Mouse (Mus musculus) hindbrain, postnatal 0 days (tissue): ENCODE measurements around the gene Fam131c. TPM values are rescaled to one million over a fixed set of nuclear protein-coding genes. Genes with fewer than 3 reads are reported as not detected.

Experiments
- ATAC-seq: fragments of 200-750 bp; cut with Nextera tagmentation; 2 replicates; pipeline ENCODE4 v1.8.0; 2017; ENCODE audit warnings: mild to moderate bottlenecking, moderate TSS enrichment, moderate library complexity
- DNase-seq: peaks from one replicate; pipeline ENCODE4 v3.0.0-alpha.2; 2015; ENCODE audit warnings: low spot score
- H3K27ac ChIP-seq: fragments of 300-500 bp; sonication (generic); 2 replicates; pipeline ENCODE4 v1.5.1; 2014; ENCODE audit warnings: mild to moderate bottlenecking
- H3K27me3 ChIP-seq: fragments of 300-500 bp; sonication (generic); 2 replicates; pipeline ENCODE4 v1.6.1; 2014; ENCODE audit warnings: low read length, mixed read lengths; ENCODE audit not compliant: insufficient read depth
- H3K36me3 ChIP-seq: fragments of 300-500 bp; sonication (generic); 2 replicates; pipeline ENCODE4 v1.6.1; 2014; ENCODE audit warnings: low read length, mixed read lengths; ENCODE audit not compliant: insufficient read depth
- H3K4me1 ChIP-seq: fragments of 300-500 bp; sonication (generic); 2 replicates; pipeline ENCODE4 v1.6.1; 2014; ENCODE audit warnings: antibody characterized with exemption, low read length, mixed read lengths; ENCODE audit not compliant: insufficient read depth
- H3K4me2 ChIP-seq: fragments of 300-500 bp; sonication (generic); 2 replicates; pipeline ENCODE4 v1.6.1; 2014; ENCODE audit warnings: low read depth, mild to moderate bottlenecking, low read length, moderate library complexity, mixed read lengths
- H3K4me3 ChIP-seq: fragments of 300-500 bp; sonication (generic); 2 replicates; pipeline ENCODE4 v1.5.1; 2014; ENCODE audit warnings: low read length
- H3K9ac ChIP-seq: fragments of 300-500 bp; sonication (generic); replicated peaks from 2 replicates; pipeline ENCODE4 v1.6.1; 2014; ENCODE audit warnings: mild to moderate bottlenecking, low read length, moderate library complexity, mixed read lengths
- H3K9me3 ChIP-seq: fragments of 300-500 bp; sonication (generic); 2 replicates; pipeline ENCODE4 v1.6.1; 2016; ENCODE audit warnings: low read length, mixed read lengths
- CTCF ChIP-seq: IDR thresholded peaks from 2 replicates; pipeline ENCODE4 v1.5.1; 2016; ENCODE audit warnings: antibody characterized with exemption, control low read depth, low read depth
- WGBS: fragments of 180-500 bp; shearing (Covaris S2); extraction: QIAGEN DNeasy Blood & Tissue Kit; methylation state at CpG from one replicate; pipeline ENCODE4 v1.1.7; 2014; 5-methylcytosine and 5-hydroxymethylcytosine counted together
- microRNA-seq, 2 experiments: library from miRNA; unstranded; fragments of <30 nt; microRNA quantifications; one replicate each; pipeline ENCODE4; 2016
- polyA plus RNA-seq: library from polyadenylated mRNA; unstranded; fragments of >200 nt; fragmentation: Nextera tagmentation; extraction: Ambion mirVana; gene quantifications from 2 replicates; pipeline ENCODE4 v1.2.1, GENCODE M21; 2015
- total RNA-seq: library from RNA; depleted of rRNA; stranded (reverse); fragments of >200 nt; gene quantifications from 2 replicates; pipeline ENCODE4 v1.2.3, GENCODE M21; 2014; rRNA removed

Gene Fam131c
- total and polyA plus RNA-seq, 2 experiments from 2014 or later = 46.3 to 95.3 TPM

- no peak overlapping the region for H3K9ac ChIP-seq
- TF ChIP-seq CTCF = peak; percentile 84
- H3K4me2 ChIP-seq = no peak overlapping the region
- H3K27ac ChIP-seq = no peak overlapping the region
- DNase-seq (peak; percentile 73), ATAC-seq (no peak)
- no peak overlapping the region for H3K4me3 ChIP-seq
- no peaks in the 10 kb centered on the region for H3K4me1 ChIP-seq
- no peaks in the 10 kb centered on the region for H3K36me3 ChIP-seq
- no peaks in the 10 kb centered on the region for H3K9me3 ChIP-seq
- WGBS = 40% methylated on average over 9 of the region's 9 CpGs
- H3K27me3 ChIP-seq = no peaks in the 10 kb centered on the region
Measured at GRCm38 (mm10) chr4:141430997-141431396, 63.0 kb downstream of the Fam131c start.

- no peaks in the 10 kb centered on the region for H3K36me3 ChIP-seq
- no peaks in the 10 kb centered on the region for H3K4me1 ChIP-seq
- peak; percentile 42 for DNase-seq
- ATAC-seq = no peak
- no peaks in the 10 kb centered on the region for H3K27me3 ChIP-seq
- H3K9ac ChIP-seq = no peak overlapping the region
- no peaks in the 10 kb centered on the region for H3K9me3 ChIP-seq
- no peak for TF ChIP-seq CTCF
- no peak overlapping the region for H3K4me3 ChIP-seq
- H3K27ac ChIP-seq = no peak overlapping the region
- 0 out of 2 replicates have a peak overlapping the region, but pooled peaks have one; percentile 3 for H3K4me2 ChIP-seq
- WGBS = 47% methylated on average over 14 of the region's 14 CpGs
Measured at GRCm38 (mm10) chr4:141432666-141433065, 64.6 kb downstream of the Fam131c start.

DNA sequence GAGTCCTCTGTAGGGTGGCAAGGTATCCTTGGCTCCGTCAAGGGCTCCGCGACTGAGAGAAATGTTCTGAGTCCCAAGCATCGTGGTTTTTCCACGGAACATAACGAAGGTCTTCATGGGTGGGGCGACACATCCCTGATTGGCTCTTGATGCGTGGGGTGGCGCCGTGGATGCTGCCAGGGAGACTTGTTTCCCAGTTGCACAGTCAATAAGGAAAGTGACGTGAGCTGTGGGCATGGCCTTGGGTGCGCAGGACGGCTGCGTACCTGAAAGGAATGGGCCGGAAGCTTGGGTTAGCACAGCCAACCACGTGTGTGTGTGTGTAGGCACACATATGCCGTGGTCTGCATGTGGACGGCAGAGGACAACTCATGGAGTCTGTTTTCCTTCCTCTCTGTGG lies 65.2 kb downstream of the Fam131c start:
- WGBS = 78% methylated on average over 18 of the region's 18 CpGs
- no peak for TF ChIP-seq CTCF
- no peak overlapping the region for H3K9ac ChIP-seq
- no peaks in the 10 kb centered on the region for H3K9me3 ChIP-seq
- H3K36me3 ChIP-seq = no peaks in the 10 kb centered on the region
- DNase-seq (no peak), ATAC-seq (no peak)
- no peak overlapping the region for H3K4me3 ChIP-seq
- H3K4me2 ChIP-seq = no peak overlapping the region
- no peaks in the 10 kb centered on the region for H3K4me1 ChIP-seq
- no peaks in the 10 kb centered on the region for H3K27me3 ChIP-seq
- H3K27ac ChIP-seq = no peak overlapping the region

Small RNA genes lying within 50 kb of the gene (microRNA-seq; reads per million reads assigned to microRNA genes)
- gene Gm25690 = 0 reads per million in 2 experiments

Other genes starting within 250 kb of the Fam131c start
- 58.7 and 68.8 TPM in 2 replicates for gene Szrd1, start 228.4 kb upstream of the Fam131c start, total RNA-seq
- 16.5 and 17.0 TPM in 2 replicates for gene Szrd1, start 228.4 kb upstream of the Fam131c start, polyA plus RNA-seq
- gene Fbxo42, start 220.3 kb upstream of the Fam131c start, total RNA-seq = 20.8 and 22.5 TPM in 2 replicates
- gene Fbxo42, start 220.3 kb upstream of the Fam131c start, polyA plus RNA-seq = 15.5 and 17.5 TPM in 2 replicates
- gene Rsg1, start 154.3 kb upstream of the Fam131c start, total RNA-seq = 2.4 and 8.7 TPM in 2 replicates
- gene Rsg1, start 154.3 kb upstream of the Fam131c start, polyA plus RNA-seq = 3.9 and 4.3 TPM in 2 replicates
- 1.2 and 2.3 TPM in 2 replicates for gene Arhgef19, start 128.7 kb upstream of the Fam131c start, total RNA-seq
- gene Arhgef19, start 128.7 kb upstream of the Fam131c start, polyA plus RNA-seq = 1.2 TPM in 2 replicates
- 1.6 and 3.5 TPM in 2 replicates for gene Epha2, start 67.0 kb upstream of the Fam131c start, total RNA-seq
- 0.44 and 0.46 TPM in 2 replicates for gene Epha2, start 67.0 kb upstream of the Fam131c start, polyA plus RNA-seq
- 1.1 and 1.2 TPM in 2 replicates for gene Clcnka, start 30.5 kb downstream of the Fam131c start, total RNA-seq
- gene Clcnka, start 30.5 kb downstream of the Fam131c start, polyA plus RNA-seq = 0.95 and 0.98 TPM in 2 replicates
- 5.0 TPM in 1 of 2 replicates, not detected in the other for gene Clcnkb, start 47.8 kb downstream of the Fam131c start, total RNA-seq
- gene Clcnkb, start 47.8 kb downstream of the Fam131c start, polyA plus RNA-seq = 0.19 and 0.38 TPM in 2 replicates
- 0.32 TPM in 1 of 2 replicates, not detected in the other for gene Hspb7, start 52.6 kb downstream of the Fam131c start, total RNA-seq
- gene Hspb7, start 52.6 kb downstream of the Fam131c start, polyA plus RNA-seq = 0.06 and 0.08 TPM in 2 replicates
- gene Srarp, start 67.9 kb downstream of the Fam131c start, total RNA-seq = 5.8 and 9.9 TPM in 2 replicates
- 0.33 and 0.54 TPM in 2 replicates for gene Srarp, start 67.9 kb downstream of the Fam131c start, polyA plus RNA-seq
- 34.8 and 36.2 TPM in 2 replicates for gene Zbtb17, start 76.4 kb downstream of the Fam131c start, total RNA-seq
- gene Zbtb17, start 76.4 kb downstream of the Fam131c start, polyA plus RNA-seq = 28.2 and 28.8 TPM in 2 replicates
- gene Spen, start 170.4 kb downstream of the Fam131c start, total RNA-seq = 16.9 and 17.4 TPM in 2 replicates
- gene Spen, start 170.4 kb downstream of the Fam131c start, polyA plus RNA-seq = 11.0 and 13.0 TPM in 2 replicates
- gene Fblim1, start 237.9 kb downstream of the Fam131c start, total RNA-seq = 22.5 and 26.7 TPM in 2 replicates
- gene Fblim1, start 237.9 kb downstream of the Fam131c start, polyA plus RNA-seq = 21.7 and 25.6 TPM in 2 replicates